Mouse (Mus musculus) monocyte, adult 5-6 weeks (primary cell): ENCODE data around the gene Map3k9. TPM values are rescaled to one million over a fixed set of nuclear protein-coding genes. Genes with fewer than 3 reads are reported as not detected.
A peak's percentile ranks its signal among the peaks of the same experiment; 100 is the strongest.

Source experiments
- ATAC-seq: fragments of 153-309, 156-312 bp; replicated peaks from 2 replicates; pipeline ENCODE4 v1.8.0; 2017; ENCODE audit warnings: mild to moderate bottlenecking; ENCODE audit not compliant: low TSS enrichment, insufficient number of reproducible peaks, severe bottlenecking, poor library complexity, low FRiP score
- total RNA-seq: library from RNA; stranded (forward); fragments of 200-1000, 200-491, 200-594 nt; gene quantifications from 3 replicates; pipeline ENCODE4 v1.2.3, GENCODE M21; 2017

Map3k9 gene
- total RNA-seq, 1 experiment from 2014 or later = 4.4 TPM

DNA sequence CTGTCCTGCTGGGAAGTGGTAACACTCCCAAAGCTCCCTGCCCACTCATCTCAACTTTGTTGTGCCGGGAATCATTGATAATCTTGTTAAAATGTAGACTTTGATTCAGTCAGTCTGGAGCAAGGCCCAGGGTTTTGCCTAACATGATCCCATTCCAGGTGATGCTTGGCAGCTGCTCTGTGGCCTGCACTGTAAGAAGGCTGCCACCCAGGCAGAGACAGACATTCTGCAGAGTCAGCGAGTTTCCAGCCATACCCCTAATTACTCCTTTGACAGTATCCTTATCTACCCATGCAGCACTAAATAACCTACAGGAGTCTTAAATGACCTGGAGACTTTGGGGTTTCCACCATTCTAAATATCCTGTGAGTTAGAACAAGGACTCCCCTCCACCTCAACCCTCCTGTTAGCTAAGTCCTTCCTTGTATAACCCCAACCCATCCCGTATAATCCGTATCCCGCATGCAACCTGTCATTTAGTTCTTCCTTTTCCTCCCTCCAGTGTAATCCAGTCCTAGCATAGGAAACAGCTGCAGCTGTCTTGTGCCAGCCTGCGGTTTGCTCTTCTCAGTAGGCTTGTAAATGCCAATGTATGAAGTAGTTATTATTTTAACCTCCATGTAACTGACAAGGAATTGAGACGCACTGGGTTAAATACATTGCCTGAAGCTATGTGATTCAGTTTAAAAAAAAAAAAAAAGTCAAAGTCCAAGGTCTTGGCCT lies 101.0 kb downstream of the Map3k9 start:
- no peak for ATAC-seq

DNA sequence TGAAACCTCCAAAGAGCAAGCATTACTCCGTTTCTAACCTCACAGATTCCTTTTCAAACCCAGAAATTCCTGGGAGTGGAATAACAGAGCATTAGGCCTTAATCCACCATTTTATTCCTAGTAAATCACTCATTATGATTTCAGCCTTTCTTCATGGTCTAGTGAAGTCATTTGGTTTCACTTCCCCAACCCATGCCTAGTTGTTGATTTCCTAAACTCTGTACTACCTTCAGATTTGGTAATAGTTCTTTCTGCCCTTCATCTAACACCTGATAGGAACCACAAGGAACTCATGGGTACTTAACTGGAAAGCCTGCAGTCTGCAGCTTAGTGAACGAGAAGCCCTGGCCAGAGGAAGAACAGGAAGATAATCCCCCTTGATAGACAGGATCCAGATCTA lies 105.4 kb downstream of the Map3k9 start:
- peak; percentile 53; the same call in 1 of the 2 replicates for ATAC-seq

Other genes with a start within 250 kb of the Map3k9 start
- gene Gm20498, start 248.3 kb downstream of the Map3k9 start, total RNA-seq = 3.4 to 61.0 TPM (median 34.3 TPM) in 3 replicates
- gene Synj2bp, start 248.3 kb downstream of the Map3k9 start, total RNA-seq = 42.6 to 62.2 TPM (median 46.7 TPM) in 3 replicates
- 0.85 TPM in 1 of 3 replicates, not detected in the others for gene Adam21, start 212.7 kb downstream of the Map3k9 start, total RNA-seq
- 71.1 to 93.2 TPM (median 77.1 TPM) in 3 replicates for gene Med6, start 186.2 kb downstream of the Map3k9 start, total RNA-seq
- gene Ttc9, start 149.9 kb downstream of the Map3k9 start, total RNA-seq = 0.64 TPM in 1 of 3 replicates, not detected in the others
- 50.3 to 60.0 TPM (median 50.7 TPM) in 3 replicates for gene Pcnx, start 78.8 kb upstream of the Map3k9 start, total RNA-seq